Mouse (Mus musculus): ENCODE measurements around the gene Srsf5.
A peak's percentile ranks its signal among the peaks of the same experiment; 100 is the strongest.
"Not testable (repeated sequence)": the region's sequence is repeated elsewhere in the genome, so short reads cannot be mapped to it uniquely, and the experiment has no call there.

Srsf5 gene

DNA sequence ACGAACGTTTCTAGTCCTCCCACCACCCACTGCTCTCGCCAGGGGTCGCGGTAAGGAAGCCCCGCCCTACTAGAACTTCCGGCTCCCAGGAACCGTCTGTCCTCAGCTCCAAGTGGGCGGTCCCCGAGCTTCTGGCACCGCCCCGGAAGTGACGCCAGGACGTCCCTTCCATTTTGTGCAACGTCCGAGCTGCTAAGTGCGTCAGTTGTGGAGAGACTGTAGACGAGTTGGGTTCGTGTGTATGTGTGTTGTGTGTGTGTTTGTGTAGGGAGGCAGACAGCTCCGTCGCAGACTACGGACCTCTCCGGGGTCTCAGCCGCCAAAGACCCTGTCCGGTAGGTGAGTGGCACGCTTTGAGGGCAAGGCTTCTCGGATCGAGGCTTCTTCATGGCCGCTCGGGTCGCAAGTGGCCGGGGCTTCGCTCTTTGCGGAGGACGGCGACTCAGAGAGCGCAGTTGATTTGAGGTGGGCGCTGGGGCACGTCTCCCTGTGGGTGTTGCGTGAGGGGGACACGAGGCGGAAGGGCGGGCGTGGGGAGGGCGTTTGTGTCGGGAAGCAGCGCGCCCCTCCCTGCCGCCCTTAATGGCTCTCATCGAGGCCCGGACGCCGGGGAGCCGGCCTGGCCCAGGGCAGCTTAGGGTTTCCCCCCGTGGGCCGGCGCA, at the start of gene Srsf5:
Srsf5 (plus strand) TSS at position 171 of the 662 bp plus-strand sequence.
- peak; percentile 98 to 99 for DNase-seq (ENCODE audit: low spot score in 2 of 2)

DNA sequence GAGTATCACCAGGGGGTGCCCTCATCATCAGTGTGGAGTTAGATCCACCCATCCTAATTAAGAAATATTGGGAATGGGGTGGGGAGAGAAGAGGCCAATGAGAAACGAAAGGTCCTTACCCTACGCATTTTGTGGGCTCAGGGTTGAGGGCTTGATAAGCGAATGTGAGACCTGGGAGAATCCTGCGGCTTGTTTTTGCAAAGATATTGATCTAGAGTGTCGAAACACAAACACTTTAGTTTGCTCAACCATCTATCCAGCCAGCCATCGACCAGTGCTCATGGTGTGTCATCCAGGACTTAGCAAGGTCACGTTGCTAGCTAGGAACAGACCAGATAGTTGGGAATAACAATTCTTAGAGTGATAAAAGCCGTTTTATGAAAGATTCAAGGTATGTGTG, 35.7 kb upstream of the Srsf5 start:
- no peak for DNase-seq (ENCODE audit: low spot score in 2 of 2)

DNA sequence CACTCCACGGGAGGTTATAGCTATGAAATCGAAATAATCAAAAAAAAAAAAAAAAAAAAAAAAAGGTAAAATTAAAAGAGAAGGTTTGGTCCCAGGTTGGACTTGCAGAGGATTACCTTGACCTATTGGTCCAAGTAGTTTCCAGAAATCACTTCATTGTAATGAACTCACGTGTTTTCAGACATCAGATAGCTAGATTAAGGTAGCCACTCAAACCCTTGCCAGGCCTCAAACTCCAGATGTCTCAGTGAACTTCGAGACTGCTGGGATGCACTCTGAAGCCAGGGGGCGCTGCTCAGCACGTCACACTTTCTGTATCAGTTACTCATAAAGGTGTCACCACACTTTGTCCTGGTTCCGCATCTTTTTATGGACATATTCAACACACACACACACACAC, 27.5 kb upstream of the Srsf5 start:
- DNase-seq (ENCODE audit: low spot score in 2 of 2): peak; percentile 52 to 82

DNA sequence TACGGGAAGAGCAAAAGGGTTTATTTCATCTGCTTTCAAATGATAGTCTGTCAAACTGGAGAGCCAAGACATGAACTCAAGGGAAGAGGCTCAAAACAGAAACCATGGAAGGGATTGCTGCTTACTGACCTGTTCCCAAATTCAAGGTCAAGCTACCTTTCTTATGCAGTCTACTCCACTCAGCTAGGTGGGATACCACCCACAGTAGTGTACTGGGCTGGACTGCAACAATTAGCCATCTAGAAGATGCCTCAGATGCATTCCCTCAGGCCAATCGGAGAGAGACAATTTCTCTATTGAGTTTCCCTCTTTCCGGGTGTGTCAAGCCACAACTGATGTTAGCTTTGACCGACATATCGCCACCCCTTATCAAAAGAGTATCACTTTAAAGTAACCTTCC, 24.0 kb upstream of the Srsf5 start:
- DNase-seq (ENCODE audit: low spot score in 2 of 2): no peak

DNA sequence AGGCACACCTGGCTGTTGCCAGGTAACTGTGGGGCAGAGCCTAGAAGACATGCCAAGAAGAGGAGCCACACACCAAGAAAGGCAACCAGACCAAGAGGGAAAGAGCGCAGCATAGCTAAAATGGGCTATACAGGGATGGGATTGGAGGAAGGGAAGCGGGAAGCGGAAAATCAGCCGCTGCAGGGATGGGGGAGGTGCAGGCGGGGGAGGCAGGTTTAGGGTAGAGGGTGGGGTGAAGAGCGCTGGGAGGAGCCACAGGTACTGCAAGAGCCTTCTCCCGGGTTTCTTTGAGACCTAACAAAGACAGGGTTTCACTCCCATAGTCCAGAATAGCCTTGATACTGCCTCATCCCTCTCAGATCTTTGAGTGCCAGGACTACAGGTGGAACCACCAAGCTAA, 22.4 kb upstream of the Srsf5 start:
- no peak for DNase-seq (ENCODE audit: low spot score in 2 of 2)

DNA sequence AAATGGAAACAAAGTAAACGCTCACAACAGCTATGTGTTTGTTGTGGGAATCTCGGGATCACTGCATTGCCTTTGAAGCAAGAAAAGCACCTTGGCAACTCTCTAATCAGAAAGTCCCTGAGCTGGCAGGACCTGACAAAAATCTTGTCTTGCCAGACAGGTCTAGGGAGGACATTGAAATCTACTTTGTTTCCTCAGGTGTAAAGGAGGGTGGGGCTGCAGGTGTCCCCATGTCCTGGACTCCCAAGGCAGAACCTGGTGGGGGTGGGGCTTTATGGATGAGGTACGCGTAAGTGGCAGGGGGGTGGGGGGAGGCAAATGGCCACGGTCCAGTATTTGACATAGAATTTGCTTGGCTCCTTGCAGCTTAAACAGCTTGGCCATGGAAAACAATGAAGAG, 21.7 kb upstream of the Srsf5 start:
- DNase-seq (ENCODE audit: low spot score in 2 of 2): no peak

DNA sequence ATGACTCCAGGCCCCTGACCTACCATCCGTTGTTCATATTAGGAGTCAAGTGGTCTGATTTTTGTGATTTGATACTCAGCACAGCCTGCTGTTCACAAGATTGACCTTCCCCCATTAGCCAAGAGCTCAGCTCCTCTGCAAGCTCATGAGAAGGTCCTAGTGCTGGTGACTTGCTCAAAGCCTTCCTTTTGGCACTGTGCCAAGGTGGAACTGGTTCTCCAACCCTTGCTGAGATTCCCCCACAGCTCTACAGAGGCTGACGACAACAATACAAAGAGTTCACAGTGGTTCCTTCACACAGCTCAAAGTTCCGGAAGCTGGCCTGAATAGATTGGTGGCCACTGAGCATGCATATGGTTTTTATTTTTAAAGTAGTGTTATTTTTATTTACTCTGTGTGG, 21.1 kb upstream of the Srsf5 start:
- DNase-seq (ENCODE audit: low spot score in 2 of 2): no peak

DNA sequence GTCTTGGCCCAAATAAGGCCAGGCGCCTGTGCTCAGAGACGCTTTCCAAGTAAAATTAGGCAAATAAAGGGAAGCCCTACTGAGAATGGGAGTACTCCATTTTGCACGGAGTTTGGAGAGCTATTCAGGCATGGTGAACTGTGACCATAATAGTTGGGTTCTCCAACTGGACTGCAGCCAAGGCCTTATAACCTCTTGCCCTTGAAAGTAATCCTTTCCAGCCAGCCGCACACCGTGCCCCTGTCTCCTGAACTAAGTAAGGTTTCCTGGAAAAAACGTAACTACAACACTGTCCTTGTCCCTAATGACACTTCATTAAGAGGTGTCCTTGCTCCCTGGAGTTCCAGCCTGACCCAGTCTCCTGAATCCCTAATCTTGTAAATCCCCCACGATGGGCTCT, 19.4 kb upstream of the Srsf5 start:
- DNase-seq (ENCODE audit: low spot score in 2 of 2): no peak

DNA sequence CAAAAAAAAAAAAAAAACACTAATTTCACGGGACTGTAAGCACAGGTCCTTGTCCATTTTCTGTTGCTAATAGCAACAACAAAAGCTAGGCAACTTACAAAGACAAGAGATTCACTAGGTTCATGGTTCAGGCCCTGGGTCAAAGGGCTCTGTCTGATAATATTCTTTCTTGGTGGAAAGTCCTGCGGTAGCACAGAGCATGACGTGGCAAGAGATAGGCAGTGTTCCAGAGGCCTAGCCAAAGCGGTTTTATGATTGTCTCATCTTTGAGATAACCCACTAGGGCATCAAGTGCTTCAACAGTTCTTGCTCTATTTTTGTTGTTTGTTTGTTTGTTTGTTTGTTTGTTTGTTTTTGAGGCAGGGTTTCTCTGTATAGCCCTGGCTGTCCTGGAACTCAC, 18.8 kb upstream of the Srsf5 start:
- no peak for DNase-seq (ENCODE audit: low spot score in 2 of 2)

DNA sequence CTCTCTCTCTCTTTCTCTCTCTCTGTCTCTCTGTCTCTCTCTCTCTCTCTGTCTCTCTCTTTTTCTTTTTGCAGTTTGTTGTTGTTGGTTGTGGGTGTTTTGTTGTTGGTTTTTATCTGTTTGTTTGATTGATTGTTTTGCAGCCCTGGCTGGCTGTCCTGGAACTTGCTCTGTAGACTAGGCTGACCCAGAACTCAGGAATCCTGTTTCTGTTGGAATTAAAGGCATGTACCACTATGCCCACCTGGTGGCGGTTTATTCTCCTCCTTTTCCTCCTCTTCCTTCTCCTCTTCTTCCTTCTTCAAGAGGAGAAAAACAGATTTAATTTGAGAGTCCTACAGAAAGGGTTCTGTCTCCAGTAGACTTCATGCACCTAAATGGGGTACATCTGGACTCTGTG, 17.8 kb upstream of the Srsf5 start:
- no peak for DNase-seq (ENCODE audit: low spot score in 2 of 2)

DNA sequence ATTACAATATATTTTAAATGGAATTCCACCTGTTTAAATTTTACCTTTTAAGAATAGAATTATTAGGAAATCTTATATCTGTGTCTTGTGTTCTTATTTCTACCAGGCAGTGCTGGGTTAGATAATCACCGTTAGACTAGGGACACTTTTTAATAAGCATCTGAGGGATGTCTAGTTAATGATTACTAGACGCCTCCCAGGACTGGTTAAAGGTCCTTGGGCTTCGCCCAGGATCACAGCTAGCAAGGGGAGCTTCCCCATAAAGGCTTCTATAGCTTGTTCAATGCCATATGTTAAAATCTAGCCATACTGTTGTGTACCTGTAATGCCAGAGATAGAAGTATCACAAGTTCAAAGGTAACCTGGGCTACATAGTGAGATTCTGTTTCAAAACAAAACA, 16.4 kb upstream of the Srsf5 start:
- DNase-seq (ENCODE audit: low spot score in 2 of 2): no peak

DNA sequence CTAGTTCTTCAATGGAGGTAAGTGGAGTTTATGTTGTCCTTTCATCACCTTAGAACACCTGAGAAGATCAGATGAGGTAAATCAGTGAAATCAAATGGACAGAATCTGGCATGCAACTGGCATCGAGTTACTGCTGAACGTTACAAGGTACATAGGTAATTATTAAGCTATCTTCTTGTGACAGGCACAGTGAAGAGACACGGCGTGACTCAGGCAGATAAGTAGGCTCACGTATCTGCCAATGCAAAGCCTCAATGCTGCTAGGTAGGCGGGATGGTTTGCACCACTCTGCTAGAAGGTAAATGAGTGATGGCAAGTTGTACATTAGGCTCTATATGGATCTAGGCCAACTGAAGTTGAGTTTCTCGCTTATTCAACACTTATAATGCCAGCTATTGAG, 15.2 kb upstream of the Srsf5 start:
- DNase-seq (ENCODE audit: low spot score in 2 of 2): no peak

DNA sequence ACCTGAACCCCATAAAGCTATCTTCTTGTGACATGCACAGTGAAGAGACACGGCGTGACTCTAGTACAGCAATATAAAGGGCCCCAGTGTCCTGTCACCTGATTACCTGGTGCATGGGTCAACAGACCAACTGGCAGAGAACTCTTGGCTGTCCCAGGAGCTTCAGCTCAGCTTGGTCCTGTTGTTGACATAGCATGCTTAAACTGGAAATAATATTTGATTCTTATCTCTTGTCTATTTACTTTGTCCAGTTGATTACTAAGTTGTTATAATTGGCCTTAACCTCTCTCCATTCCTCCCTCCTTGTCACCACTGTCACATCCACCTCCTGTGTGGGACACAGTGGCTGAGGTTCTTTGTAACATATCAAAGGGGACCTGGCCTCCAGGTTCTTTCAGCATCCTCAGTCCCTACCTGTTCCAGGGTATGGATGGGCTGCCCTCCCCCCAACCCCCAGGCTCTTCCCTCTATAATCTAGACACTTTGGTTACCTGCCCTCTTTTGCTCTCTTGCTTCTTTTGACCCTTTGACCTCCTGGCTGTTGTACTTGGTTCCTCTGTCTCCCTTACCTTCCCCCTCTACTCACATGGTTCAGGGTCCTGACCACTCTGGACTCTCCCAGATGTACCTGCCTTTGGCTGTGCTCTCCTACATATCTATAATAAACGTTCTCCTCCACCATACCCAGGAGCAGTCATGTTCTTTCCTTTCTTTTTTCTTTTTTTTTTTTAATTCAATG, 13.7 kb upstream of the Srsf5 start:
- DNase-seq (ENCODE audit: low spot score in 2 of 2): no peak

DNA sequence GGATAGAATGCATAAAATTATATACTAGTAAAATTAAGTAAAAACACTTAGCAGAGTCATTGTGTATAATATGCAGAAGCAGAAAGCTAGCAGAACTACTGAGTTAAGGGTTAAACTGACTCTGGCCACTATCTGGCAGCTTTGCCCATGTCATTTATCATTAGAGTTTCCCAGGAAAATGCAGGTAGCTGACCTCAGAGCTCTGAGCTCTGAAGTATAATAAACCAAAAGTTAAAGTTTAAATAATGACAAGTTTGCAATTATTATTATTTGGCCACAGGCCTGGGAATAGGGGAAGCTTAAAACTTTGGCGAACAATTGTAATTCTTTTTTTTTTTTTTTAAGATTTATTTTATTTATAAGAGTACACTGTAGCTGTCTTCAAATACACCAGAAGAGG, 12.4 kb upstream of the Srsf5 start:
- DNase-seq (ENCODE audit: low spot score in 2 of 2): no peak

DNA sequence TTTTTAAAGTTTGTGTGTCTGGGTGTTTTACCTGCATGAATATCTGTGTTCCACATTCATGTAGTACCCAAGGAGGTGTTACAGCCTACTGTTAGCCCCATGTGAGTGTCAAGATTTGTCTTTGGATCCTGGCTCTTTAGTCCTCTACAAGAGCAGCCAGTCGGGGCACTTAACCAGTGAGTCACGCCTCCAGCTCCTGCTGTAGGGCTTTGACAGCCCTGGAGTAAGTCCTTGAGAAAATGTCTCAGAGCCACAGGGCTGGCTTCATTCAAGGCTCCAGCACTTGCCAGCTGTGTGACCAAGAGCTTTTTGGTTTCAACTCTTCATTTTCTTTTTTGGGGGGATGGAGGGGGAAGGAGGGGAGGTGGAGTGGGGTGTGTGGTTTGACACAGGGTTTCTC, 8.6 kb upstream of the Srsf5 start:
- no peak for DNase-seq (ENCODE audit: low spot score in 2 of 2)

DNA sequence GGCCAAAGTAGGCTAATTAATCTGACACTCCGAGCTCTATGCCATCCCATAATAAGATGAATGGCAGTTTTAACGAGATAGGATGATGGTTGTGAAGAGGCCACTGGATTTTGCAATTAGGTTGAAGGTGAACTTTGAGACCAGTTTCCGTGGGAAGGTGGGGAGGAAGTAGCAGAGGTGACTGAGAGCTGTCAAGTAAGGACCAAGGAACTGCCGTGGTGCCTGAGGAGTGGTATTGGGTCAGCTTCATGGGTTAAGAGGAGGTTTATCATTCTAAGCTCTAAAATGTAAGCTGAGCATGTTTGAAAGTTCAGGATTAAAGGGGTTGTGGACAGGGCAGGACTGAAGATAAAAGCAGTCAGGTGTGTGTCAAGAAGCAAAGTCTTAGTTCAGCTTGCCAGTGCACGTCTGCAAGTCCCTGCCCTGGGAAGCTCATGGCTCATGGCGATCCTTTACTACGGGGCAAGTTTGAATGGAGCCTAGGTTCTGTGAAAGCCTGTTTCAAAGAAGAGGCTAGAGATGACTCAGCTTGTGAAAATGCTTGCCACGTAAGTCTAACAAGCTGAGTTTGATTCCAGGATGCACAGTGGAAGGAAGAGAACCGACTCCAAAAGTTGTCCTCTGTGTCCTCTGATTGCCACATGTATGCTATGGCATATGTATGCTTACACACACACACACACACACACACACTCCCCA, 7.8 kb upstream of the Srsf5 start:
- no peak for DNase-seq (ENCODE audit: low spot score in 2 of 2)

DNA sequence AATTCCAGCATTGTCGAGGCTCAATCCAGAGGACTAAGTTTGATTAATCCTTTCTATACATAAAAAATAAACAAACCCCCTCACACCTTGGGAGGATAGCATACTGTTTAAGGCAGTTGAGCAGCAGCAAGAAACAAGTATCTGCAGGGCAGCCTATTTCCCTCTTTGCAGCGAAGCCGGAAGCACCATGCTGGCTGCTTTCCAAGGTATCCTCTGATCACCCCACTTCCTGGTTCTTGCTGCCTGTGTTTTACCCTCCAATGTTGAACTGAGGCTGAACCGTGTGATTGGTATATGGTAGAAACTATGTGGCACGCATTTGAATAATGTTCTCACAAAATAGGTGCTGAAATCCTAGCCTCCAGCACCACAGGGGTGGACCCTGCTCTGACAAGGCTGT, 6.7 kb upstream of the Srsf5 start:
- DNase-seq (ENCODE audit: low spot score in 2 of 2): peak; percentile 64 to 72

DNA sequence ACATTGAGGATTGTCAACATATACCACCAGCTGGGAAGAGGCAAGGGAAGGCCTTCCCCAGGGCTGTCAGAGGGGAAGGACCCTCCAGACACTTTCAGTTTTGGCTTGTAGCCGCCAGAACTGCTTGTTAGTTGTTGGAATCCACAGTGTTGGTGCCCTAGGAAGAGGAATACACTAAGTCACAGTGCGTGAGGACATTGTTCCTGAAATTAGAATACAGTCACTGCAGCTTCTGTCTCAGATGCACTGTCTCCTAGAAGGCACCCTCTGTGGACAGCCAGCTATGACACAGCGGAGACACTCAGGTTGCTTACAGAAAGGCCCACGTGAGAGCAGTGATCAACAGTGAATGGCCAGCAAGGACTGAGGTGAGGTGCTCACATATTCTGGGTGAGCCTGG, 6.1 kb upstream of the Srsf5 start:
- no peak for DNase-seq (ENCODE audit: low spot score in 2 of 2)

DNA sequence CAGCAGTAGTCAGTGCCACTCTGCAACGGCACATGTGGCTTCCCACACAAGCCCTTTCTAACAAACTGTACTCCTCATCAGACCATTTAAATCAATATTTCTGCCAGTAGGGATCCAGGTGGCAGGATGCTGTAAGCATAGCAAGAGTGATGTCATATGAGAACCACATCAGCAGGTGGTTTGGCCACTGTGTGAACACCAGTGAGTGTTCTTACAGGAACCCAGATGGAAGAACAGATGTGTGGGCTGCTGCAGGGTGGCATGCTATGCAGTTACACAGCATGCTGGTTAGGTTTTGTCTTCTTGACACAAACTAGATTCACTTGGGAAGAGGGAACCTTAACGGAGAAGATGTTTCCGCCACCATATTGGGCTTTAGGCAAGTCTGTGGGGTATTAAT, 3.4 kb upstream of the Srsf5 start:
- no peak for DNase-seq (ENCODE audit: low spot score in 2 of 2)

DNA sequence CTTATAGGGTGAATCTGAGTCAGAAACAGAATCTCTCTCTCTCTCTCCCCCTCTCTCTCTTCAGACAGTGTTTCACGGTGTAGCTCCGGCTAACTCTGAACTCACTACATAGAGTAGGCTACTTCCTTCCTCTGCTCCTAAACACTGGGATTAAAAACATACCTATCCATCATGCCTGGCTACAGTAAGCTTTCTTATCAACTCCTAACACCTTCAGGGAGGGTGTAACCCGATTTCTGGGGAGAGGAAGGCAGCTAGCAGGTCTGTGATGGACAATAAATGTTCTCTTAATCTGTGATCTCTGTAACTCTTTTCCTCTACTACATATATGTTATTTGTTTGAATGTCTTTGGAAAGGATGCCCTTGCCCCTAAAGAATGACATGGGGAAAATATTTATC, 1.9 kb upstream of the Srsf5 start:
- DNase-seq (ENCODE audit: low spot score in 2 of 2): no peak

DNA sequence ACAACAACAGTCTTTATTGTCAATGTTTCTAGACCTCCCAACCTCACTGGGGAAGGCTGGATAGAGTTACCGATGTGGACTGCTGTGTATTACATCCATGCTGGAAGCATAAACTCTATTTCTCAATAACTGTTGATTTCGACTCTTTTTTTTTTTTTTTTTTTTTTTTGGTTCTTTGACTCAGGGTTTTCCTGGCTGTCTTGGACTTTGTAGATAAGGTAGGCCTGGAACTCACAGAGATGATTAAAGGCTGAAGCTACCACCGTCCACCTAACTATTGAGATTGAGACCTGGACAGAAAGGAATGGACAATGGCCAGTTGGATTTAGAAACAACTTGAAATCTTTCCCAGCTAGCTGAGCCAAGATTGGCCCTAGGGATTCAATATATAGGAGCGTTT, 1.1 kb upstream of the Srsf5 start:
- no peak for DNase-seq (ENCODE audit: low spot score in 2 of 2)

DNA sequence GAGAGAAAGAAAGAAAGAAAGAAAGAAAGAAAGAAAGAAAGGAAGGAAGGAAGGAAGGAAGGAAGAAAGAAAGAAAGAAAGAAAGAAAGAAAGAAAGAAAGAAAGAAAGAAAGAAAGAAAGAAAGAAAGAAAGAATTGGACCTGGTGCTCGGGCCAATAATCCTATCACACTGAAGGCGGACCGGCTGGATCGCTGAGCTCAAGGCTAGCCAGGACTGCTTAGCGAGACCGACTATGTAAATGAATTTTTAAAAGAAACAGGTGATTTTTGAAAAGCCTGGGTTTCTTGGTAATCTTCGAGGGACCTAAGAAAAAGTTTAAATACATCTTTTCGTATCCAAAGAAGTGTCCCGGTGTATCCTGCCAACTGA, 356 bp upstream of the Srsf5 start:
- not testable (repeated sequence) for DNase-seq (ENCODE audit: low spot score in 2 of 2)

DNA sequence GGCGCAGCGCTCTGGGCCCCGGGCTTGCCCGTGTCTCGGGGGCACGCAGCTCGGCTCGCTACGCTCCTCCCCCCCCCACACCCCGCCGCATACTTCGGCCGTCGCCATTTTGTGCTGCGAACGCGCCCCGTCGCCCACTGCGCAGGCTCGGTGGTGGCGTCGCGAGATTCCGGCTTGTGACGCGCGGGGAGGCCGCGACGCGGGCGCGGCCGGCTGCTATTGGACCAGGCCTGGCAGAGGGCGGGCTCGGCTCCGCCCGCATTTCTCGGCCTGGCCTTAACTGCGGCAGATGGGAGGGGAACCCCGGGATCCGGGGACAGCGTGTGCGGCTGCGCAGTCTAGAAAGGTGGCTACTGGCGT, 672 bp downstream of the Srsf5 start:
- DNase-seq (ENCODE audit: low spot score in 2 of 2): peak; percentile 96 to 98

All from spleen, postnatal 4 days (tissue).